Mouse (Mus musculus) bone marrow, adult 2 months (tissue): ENCODE measurements around the gene Zfp791. TPM values are rescaled to one million over a fixed set of nuclear protein-coding genes. Genes with fewer than 3 reads are reported as not detected.

Experiments
- H3K27ac ChIP-seq: fragments of 200-500 bp; 2 replicates; pipeline ENCODE4 v1.5.1; 2012; ENCODE audit warnings: low read depth, mild to moderate bottlenecking, control low read depth, inconsistent platforms, low read length; ENCODE audit not compliant: control insufficient read depth, poor library complexity, insufficient read depth
- H3K4me1 ChIP-seq: fragments of 200-500 bp; 2 replicates; pipeline ENCODE4 v1.6.1; 2011; ENCODE audit warnings: low read length; ENCODE audit not compliant: control insufficient read depth, insufficient read depth
- H3K4me3 ChIP-seq: fragments of 200-500 bp; replicated peaks from 2 replicates; pipeline ENCODE3; 2011; ENCODE audit warnings: mild to moderate bottlenecking, low read depth, low read length, control low read depth; ENCODE audit not compliant: control insufficient read depth
- CTCF ChIP-seq: fragments of 200-500 bp; IDR thresholded peaks from 2 replicates; pipeline ENCODE4 v1.5.1; 2011; ENCODE audit warnings: low read length, control low read depth; ENCODE audit not compliant: control insufficient read depth, insufficient read depth
- POLR2A ChIP-seq: fragments of 200-500 bp; IDR thresholded peaks from 2 replicates; pipeline ENCODE4 v1.6.1; 2011; ENCODE audit warnings: low read depth, mild to moderate bottlenecking, control low read depth, low read length, borderline replicate concordance; ENCODE audit not compliant: control insufficient read depth
- WGBS: fragments of 180-500 bp; shearing (Covaris S2); methylation state at CpG from one replicate; pipeline ENCODE4 v1.1.7; 2018; 5-methylcytosine and 5-hydroxymethylcytosine counted together
- polyA plus RNA-seq: library from polyadenylated mRNA; stranded (reverse); fragments of >200 nt; gene quantifications from 2 replicates; pipeline ENCODE4 v1.2.4, GENCODE M21; 2011; ENCODE audit warnings: low replicate concordance; ENCODE audit not compliant: missing spikeins, insufficient read depth, insufficient read length

Zfp791 gene
- polyA plus RNA-seq, 1 experiment, result not detected

DNA sequence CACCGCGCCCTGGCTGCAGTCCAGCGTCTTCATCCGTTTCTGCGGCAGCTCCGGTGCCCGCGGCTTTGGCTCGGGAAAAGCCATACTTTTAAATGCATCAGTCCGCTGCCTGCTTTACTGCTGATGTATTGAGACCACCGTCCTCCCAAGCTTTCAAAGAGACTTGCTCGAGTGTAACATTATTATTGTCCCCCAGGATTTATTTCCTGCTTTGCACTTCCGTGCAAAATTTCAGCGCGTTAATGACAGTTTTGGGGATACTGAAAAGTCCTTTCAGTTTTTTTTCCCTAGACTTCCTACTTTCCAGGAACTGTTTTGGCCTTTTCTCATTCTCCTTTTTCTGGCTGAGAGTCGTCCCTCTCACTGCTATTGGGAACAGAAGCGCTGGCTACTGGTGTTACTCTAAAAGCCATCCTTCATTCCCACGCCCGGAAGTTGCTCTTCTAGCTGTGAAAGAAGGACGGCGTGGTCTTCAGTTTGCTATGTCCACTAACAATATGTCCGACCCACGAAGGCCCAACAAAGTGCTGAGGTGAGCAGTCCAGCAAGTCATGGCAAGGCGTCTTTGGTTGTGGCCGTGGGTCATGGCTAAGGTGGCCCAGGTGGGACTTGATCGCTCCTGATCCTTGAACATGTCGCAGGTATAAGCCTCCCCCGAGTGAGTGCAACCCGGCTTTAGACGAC is 42.2 kb downstream of the Zfp791 start, which contains the start of gene Wdr83os:
Gene Wdr83os, plus strand, starts transcription at position 209 of the 684 bp plus-strand sequence.
- TF ChIP-seq POLR2A, result no peak
- no peak for TF ChIP-seq CTCF
- H3K4me1 ChIP-seq, result no peaks in the 10 kb centered on the region; the same call in 1 of the 2 replicates

DNA sequence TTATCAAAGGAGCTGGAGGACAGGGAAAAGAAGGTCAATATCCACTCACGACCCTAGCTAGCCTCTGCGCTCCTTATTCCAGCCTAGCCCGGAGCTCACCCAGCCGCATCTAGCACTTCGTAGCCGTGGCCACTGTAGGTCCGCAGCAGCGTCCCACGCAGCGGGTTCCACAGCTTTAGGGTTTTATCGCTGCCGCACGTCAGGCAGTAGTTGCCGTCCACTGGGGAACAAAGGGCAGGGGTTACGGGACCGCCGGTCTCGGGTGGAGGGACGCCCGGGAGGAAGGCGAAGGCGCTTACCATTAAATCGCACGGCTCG is 42.7 kb downstream of the Zfp791 start:
- under 1% methylated on average over 25 of the region's 25 CpGs for WGBS
- Histone ChIP-seq H3K27ac (peak overlapping the region; percentile 88), H3K4me3 (peak overlapping the region; percentile 94), H3K4me1 (no peaks in the 10 kb centered on the region; the same call in 1 of the 2 replicates)
- TF ChIP-seq POLR2A, result no peak
- TF ChIP-seq CTCF, result no peak

More for the DNA sequence above, 42.2 kb downstream of the Zfp791 start, which contains the start of gene Wdr83os:
- peak within 1 kb of the TSS; percentile 94 for H3K4me3 ChIP-seq
- H3K27ac ChIP-seq, result peak within 1 kb of the TSS; percentile 88
- WGBS, result under 1% methylated on average over 30 of the region's 30 CpGs

- WGBS, result 0% methylated on average over 2 of the region's 2 CpGs
- Histone ChIP-seq H3K27ac (no peak overlapping the region), H3K4me1 (no peaks in the 10 kb centered on the region; the same call in 1 of the 2 replicates), H3K4me3 (no peak overlapping the region)
- TF ChIP-seq POLR2A, result no peak
- peak; percentile 99 for TF ChIP-seq CTCF
Measured at GRCm38 (mm10) chr8:85076993-85077392, 45.9 kb downstream of the Zfp791 start.

DNA sequence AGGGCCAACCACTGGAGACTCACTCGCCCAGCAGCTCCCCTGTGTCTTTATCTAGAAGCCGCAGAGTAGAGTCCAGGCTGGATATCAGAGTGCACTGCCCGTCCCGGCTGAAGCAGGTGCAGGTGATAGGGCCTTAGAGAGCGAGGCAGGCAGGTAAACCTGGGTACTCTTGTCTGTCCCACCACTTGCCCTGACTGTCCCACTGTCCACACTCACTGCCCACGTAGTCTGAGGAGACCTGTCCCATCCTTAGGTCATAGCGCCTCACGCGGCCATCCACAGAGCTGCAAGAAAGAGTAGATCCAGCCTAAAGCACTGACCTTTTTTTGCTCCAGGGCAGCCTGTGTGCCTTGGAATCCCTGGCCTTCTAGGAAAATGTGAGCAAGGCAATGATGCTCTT is 46.9 kb downstream of the Zfp791 start:
- 81% methylated on average over 9 of the region's 9 CpGs for WGBS
- TF ChIP-seq CTCF, result peak; percentile 41; the same call in 1 of the 2 replicates
- TF ChIP-seq POLR2A, result no peak
- no peak overlapping the region for H3K4me3 ChIP-seq
- no peak overlapping the region for H3K27ac ChIP-seq
- no peaks in the 10 kb centered on the region; the same call in 1 of the 2 replicates for H3K4me1 ChIP-seq

DNA sequence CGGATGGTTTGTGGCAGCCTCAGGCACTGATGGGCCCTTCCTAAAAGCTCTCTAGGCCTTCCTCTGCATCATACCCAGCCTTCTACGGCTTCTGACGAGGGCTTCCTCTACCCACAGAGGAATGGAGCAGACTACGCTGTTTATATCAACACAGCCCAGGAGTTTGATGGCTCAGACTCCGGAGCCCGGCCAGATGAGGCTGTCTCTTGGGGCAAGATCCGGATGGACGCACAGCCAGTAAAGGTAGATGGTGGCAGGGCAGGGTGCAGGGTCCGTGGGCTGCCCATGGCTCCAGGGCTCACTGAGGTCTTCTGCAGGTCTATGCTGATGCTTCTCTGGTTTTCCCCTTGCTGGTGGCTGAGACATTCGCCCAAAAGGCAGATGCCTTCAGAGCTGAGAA is 48.3 kb downstream of the Zfp791 start:
- Histone ChIP-seq H3K27ac (no peak overlapping the region), H3K4me1 (no peaks in the 10 kb centered on the region; the same call in 1 of the 2 replicates), H3K4me3 (no peak overlapping the region)
- TF ChIP-seq POLR2A (no peak), CTCF (no peak)
- WGBS, result 93% methylated on average over 10 of the region's 10 CpGs

- TF ChIP-seq CTCF (no peak), POLR2A (no peak)
- WGBS, result 91% methylated on average over 10 of the region's 10 CpGs
- Histone ChIP-seq H3K4me1 (no peaks in the 10 kb centered on the region; the same call in 1 of the 2 replicates), H3K27ac (no peak overlapping the region; the same call in 1 of the 2 replicates), H3K4me3 (no peak overlapping the region)
Measured at GRCm38 (mm10) chr8:85074167-85074566, 48.7 kb downstream of the Zfp791 start.

DNA sequence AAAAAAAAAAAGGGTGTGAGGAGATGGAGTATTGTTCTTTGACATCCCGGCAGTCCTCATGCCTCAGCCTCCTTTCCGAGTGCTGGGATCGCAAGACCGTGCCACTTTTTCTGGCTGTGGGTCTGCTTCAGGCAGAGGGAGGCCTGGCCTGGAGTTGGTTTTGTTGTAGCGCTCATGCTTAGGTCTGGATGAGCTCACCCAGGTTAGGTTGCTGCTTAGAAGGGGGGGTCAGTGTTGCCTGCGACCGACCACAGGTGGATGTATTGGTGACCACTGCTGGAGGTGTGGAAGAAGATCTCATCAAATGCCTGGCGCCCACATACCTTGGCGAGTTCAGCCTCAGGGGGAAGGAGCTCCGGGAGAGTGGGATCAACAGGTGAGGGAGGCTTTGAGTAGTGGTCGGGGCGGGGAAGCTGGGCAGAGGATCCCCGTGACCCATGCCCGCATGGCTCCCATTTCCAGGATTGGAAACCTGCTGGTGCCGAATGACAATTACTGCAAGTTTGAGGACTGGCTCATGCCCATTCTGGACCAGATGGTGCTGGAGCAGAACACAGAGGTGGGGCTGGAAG is 49.8 kb downstream of the Zfp791 start:
- H3K27ac ChIP-seq, result no peak overlapping the region
- peak overlapping the region; percentile 2 for H3K4me3 ChIP-seq
- WGBS, result 92% methylated on average over 15 of the region's 15 CpGs
- H3K4me1 ChIP-seq, result no peaks in the 10 kb centered on the region; the same call in 1 of the 2 replicates
- TF ChIP-seq POLR2A, result no peak
- TF ChIP-seq CTCF, result no peak

GRCm38 (mm10) chr8:85072364-85072929 is 50.4 kb downstream of the Zfp791 start:
- H3K27ac ChIP-seq, result no peak overlapping the region
- H3K4me1 ChIP-seq, result no peaks in the 10 kb centered on the region; the same call in 1 of the 2 replicates
- WGBS, result 41% methylated on average over 9 of the region's 9 CpGs
- peak overlapping the region; percentile 95 for H3K4me3 ChIP-seq
- TF ChIP-seq POLR2A (no peak), CTCF (no peak)
